Mouse (Mus musculus) brain, adult 2 months (tissue): ENCODE results near the gene Osbpl6.
"Not testable (repeated sequence)": the region's sequence is repeated elsewhere in the genome, so short reads cannot be mapped to it uniquely, and the experiment has no call there.

Source experiments
- DNase-seq: peaks from one replicate; pipeline ENCODE4 v3.0.0; 2011; ENCODE audit warnings: low read depth, low spot score

The Osbpl6 gene

GRCm38 (mm10) chr2:76563862-76564261, 157.6 kb downstream of the Osbpl6 start:
- DNase-seq, result no peak

GRCm38 (mm10) chr2:76566933-76567551, 160.7 kb downstream of the Osbpl6 start:
- DNase-seq, result no peak

- DNase-seq, result no peak
Observed at GRCm38 (mm10) chr2:76571543-76571942, 165.2 kb downstream of the Osbpl6 start.

GRCm38 (mm10) chr2:76578911-76579310, 172.6 kb downstream of the Osbpl6 start:
- DNase-seq, result peak; percentile 43

- no peak for DNase-seq
Observed at GRCm38 (mm10) chr2:76585090-76585489, 178.8 kb downstream of the Osbpl6 start.

- DNase-seq, result no peak
Observed at GRCm38 (mm10) chr2:76586906-76587305, 180.6 kb downstream of the Osbpl6 start.

GRCm38 (mm10) chr2:76590221-76590620, 183.9 kb downstream of the Osbpl6 start:
- DNase-seq, result no peak

- DNase-seq, result no peak
Observed at GRCm38 (mm10) chr2:76592401-76592924, 186.2 kb downstream of the Osbpl6 start.

- DNase-seq, result no peak
Observed at GRCm38 (mm10) chr2:76597521-76597920, 191.2 kb downstream of the Osbpl6 start.

GRCm38 (mm10) chr2:76599214-76599613, 192.9 kb downstream of the Osbpl6 start:
- DNase-seq, result peak; percentile 26

GRCm38 (mm10) chr2:76602256-76602655, 195.9 kb downstream of the Osbpl6 start:
- DNase-seq, result no peak

- DNase-seq, result peak; percentile 36
Observed at GRCm38 (mm10) chr2:76606704-76607103, 200.4 kb downstream of the Osbpl6 start.

- DNase-seq, result no peak
Observed at GRCm38 (mm10) chr2:76610326-76611104, 204.2 kb downstream of the Osbpl6 start.

- DNase-seq, result no peak
Observed at GRCm38 (mm10) chr2:76611996-76612395, 205.7 kb downstream of the Osbpl6 start.

- DNase-seq, result peak; percentile 78
Observed at GRCm38 (mm10) chr2:76618078-76618477, 211.8 kb downstream of the Osbpl6 start.

- DNase-seq, result no peak
Observed at GRCm38 (mm10) chr2:76620188-76620587, 213.9 kb downstream of the Osbpl6 start.

GRCm38 (mm10) chr2:76621724-76622123, 215.4 kb downstream of the Osbpl6 start:
- no peak for DNase-seq

GRCm38 (mm10) chr2:76622316-76622715, 216.0 kb downstream of the Osbpl6 start:
- DNase-seq, result not testable (repeated sequence)

GRCm38 (mm10) chr2:76630293-76630692, 224.0 kb downstream of the Osbpl6 start:
- no peak for DNase-seq

GRCm38 (mm10) chr2:76631600-76631999, 225.3 kb downstream of the Osbpl6 start:
- no peak for DNase-seq

GRCm38 (mm10) chr2:76639637-76640036, 233.3 kb downstream of the Osbpl6 start:
- DNase-seq, result no peak

- no peak for DNase-seq
Observed at GRCm38 (mm10) chr2:76643801-76644200, 237.5 kb downstream of the Osbpl6 start.

GRCm38 (mm10) chr2:76647441-76647869, 241.1 kb downstream of the Osbpl6 start:
- DNase-seq, result peak; percentile 28
